Mouse (Mus musculus) small intestine, adult 2 months (tissue): ENCODE data around the gene Efs.

Experiments used
- CTCF ChIP-seq: fragments of 200-500 bp; IDR thresholded peaks from 2 replicates; pipeline ENCODE4 v1.5.1; 2012; ENCODE audit warnings: low read depth, mild to moderate bottlenecking, control low read depth, inconsistent platforms, low read length, moderate library complexity, mixed read lengths; ENCODE audit not compliant: insufficient replicate concordance, insufficient read length; ENCODE audit errors: extremely low read depth
- POLR2A ChIP-seq: fragments of 200-500 bp; IDR thresholded peaks from 2 replicates; pipeline ENCODE4 v1.6.1; 2012; ENCODE audit warnings: low read depth, mild to moderate bottlenecking, control low read depth, inconsistent platforms, low read length, moderate library complexity

GRCm38 (mm10) chr14:54875844-54876538, 49.9 kb downstream of the Efs start:
- TF ChIP-seq CTCF = 0 out of 2 replicates have a peak, but pooled peaks have one; percentile 4
- TF ChIP-seq POLR2A = no peak
